Mouse (Mus musculus): ENCODE measurements around the gene Wdr89. TPM values are rescaled to one million over a fixed set of nuclear protein-coding genes. Genes with fewer than 3 reads are reported as not detected.
"Not testable (repeated sequence)": the region's sequence is repeated elsewhere in the genome, so short reads cannot be mapped to it uniquely, and the experiment has no call there.

The Wdr89 gene
- polyA plus RNA-seq (2014; fragmentation: Nextera tagmentation; extraction: Ambion mirVana): 10.6 and 11.9 TPM in 2 replicates

DNA sequence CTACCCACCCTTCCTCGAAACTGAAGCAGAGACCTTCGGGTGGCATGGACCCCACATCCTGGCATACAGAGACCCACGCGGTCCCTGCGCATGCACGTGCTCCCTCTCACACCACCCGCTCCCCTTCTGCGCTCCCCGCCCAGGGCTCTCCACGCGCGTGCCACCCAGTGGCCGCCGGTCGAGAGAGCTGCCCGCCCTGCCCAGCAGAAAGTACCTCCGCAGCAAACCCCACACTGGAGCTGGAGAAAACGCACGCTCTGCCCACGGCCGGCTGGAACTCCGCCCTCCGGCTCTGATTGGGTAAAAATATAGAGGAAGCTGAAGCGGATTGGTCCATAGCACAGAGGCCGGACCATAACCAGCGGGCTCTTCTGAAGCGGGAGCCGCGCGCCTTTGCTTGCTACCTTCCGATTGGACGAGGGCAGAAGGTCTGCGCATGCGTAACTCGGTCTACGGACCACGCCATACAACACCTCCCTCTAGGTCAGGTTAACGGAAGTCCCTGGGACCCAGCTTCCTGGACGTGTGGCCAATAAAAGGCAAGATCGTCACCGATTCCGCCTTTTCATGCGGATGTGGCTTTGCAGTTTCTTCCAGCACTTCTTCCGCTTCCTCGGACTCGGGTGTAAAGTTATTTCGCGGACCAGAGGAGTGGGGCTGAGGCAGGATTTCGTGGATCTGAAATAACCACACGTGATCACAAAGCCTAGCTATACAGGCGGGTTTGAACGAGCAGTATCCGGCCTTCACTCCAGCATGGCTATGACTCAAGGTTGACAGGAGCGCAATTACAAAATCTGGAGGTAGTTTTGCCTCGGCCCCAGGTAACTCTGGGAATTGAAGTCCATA is at the start of gene Wdr89:
Gene Wdr89, minus strand, starts transcription at position 280 of the 849 bp plus-strand sequence.
- Histone ChIP-seq H3K9ac (ENCODE audit: low read length) (peak within 1 kb of the TSS; percentile 81), H3K27me3 (ENCODE audit: control insufficient read depth, insufficient read depth, low read length) (no peaks in the 10 kb centered on the region), H3K36me3 (ENCODE audit: control insufficient read depth, insufficient read depth, low read length) (no peaks in the 10 kb centered on the region), H3K27ac (ENCODE audit: low read depth, low read length) (peak within 1 kb of the TSS; percentile 58; the same call in 1 of the 2 replicates), H3K4me3 (ENCODE audit: low read depth, low read length) (peak within 1 kb of the TSS; percentile 57), H3K4me1 (replicated peaks; ENCODE audit: control insufficient read depth, insufficient read depth, low read length) (peaks cover 4% of the 10 kb centered on the region; the same call in 1 of the 2 replicates), H3K9me3 (ENCODE audit: control insufficient read depth, low read length) (no peaks in the 10 kb centered on the region), H3K4me2 (ENCODE audit: low read depth, low read length, severe bottlenecking) (peak within 1 kb of the TSS; percentile 90)
- WGBS: under 1% methylated on average over 55 of the region's 55 CpGs
- peak; percentile 99 for ATAC-seq (replicated peaks; ENCODE audit: low FRiP score)
- DNase-seq (ENCODE audit: low spot score): peak; percentile 100

DNA sequence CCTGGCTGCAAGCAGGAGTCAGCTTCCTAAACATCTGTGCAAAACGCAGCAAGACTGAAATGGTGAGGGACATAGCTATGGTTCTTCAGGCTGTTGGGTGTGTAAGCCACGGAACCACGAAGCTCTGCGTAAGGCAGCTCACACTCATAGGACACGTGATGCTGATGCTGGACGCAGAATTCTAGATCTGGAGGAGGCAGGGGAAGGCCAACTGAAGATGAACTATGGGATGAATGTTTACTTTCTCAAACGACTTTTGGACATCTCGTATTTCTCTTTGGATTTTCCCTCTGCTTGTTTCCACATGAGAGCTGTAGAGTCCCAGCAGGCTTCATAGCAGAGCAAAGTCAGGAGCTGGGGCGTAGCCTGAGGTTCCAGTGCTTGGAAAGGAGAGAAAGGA is 44.3 kb upstream of the Wdr89 start:
- no peaks in the 10 kb centered on the region for H3K27me3 ChIP-seq (ENCODE audit: control insufficient read depth, insufficient read depth, low read length)
- no peaks in the 10 kb centered on the region for H3K9me3 ChIP-seq (ENCODE audit: control insufficient read depth, low read length)
- 89% methylated on average over 9 of the region's 9 CpGs for WGBS
- H3K4me1 ChIP-seq (replicated peaks; ENCODE audit: control insufficient read depth, insufficient read depth, low read length): no peaks in the 10 kb centered on the region
- no peaks in the 10 kb centered on the region for H3K36me3 ChIP-seq (ENCODE audit: control insufficient read depth, insufficient read depth, low read length)
- H3K4me3 ChIP-seq (ENCODE audit: low read depth, low read length): no peak overlapping the region
- H3K27ac ChIP-seq (ENCODE audit: low read depth, low read length): no peak overlapping the region
- no peak overlapping the region for H3K4me2 ChIP-seq (ENCODE audit: low read depth, low read length, severe bottlenecking)
- DNase-seq (ENCODE audit: low spot score) (no peak), ATAC-seq (replicated peaks; ENCODE audit: low FRiP score) (no peak)
- H3K9ac ChIP-seq (ENCODE audit: low read length): no peak overlapping the region

DNA sequence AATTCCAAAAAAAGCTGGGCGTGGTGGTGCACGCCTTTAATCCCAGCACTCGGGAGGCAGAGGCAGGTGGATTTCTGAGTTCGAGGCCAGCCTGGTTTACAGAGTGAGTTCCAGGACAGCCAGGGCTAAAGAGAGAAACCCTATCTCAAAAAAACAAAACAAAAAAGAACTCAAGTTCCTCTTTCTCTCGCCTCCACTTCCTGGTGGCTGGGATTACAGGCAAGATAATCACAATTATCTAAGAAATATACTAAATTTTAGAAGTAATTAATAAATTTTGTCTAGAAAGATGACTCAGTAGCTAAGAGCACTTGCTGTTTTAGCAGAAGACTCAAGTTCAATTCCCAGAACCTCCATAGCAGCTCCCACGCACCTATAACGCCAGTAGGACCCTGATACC is 43.6 kb upstream of the Wdr89 start:
- not testable (repeated sequence) for H3K9me3 ChIP-seq (ENCODE audit: control insufficient read depth, low read length); H3K9ac ChIP-seq (ENCODE audit: low read length); H3K36me3 ChIP-seq (ENCODE audit: control insufficient read depth, insufficient read depth, low read length); ATAC-seq (replicated peaks; ENCODE audit: low FRiP score); H3K27ac ChIP-seq (ENCODE audit: low read depth, low read length); H3K4me1 ChIP-seq (replicated peaks; ENCODE audit: control insufficient read depth, insufficient read depth, low read length); H3K4me2 ChIP-seq (ENCODE audit: low read depth, low read length, severe bottlenecking); H3K27me3 ChIP-seq (ENCODE audit: control insufficient read depth, insufficient read depth, low read length); DNase-seq (ENCODE audit: low spot score); H3K4me3 ChIP-seq (ENCODE audit: low read depth, low read length)
- WGBS: 93% methylated on average over 7 of the region's 7 CpGs

DNA sequence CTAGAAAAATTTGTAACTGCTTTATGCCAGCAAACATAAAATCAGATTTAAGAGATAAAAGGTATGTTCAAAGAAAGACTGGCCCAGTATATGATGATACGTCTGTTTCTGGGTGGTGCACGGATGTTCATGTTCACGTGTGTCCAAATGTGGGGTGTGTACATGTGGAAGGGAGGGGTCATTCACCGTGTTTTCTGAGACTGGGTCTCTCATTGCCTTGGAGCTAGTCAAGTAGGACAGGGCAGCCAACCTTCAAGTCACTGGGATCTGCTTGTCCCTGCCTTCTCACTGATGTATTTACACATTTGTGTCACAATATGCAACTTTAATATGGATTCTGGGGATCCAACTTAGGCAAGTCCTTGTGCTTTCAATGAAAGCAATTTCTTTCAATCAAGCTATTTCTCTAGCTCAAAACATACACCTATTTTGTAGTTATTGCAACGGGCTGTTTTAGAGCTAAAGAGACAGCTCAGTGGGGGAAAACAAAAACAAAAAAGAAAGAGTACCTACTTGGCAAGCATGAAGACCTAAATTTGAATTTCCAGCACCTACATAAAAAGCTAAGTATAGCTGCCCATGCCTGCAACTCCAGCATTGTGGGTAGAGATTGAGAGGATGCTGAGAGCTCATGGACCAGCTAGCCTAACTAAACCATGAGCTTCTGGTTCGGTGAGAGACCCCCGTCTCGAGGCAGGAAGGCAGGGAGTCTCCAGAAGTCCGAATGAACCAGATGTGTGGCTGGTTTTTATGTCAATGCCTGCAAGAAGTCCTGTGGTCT is 41.4 kb upstream of the Wdr89 start:
- H3K27me3 ChIP-seq (ENCODE audit: control insufficient read depth, insufficient read depth, low read length): no peaks in the 10 kb centered on the region
- H3K9me3 ChIP-seq (ENCODE audit: control insufficient read depth, low read length): no peaks in the 10 kb centered on the region
- ATAC-seq (replicated peaks; ENCODE audit: low FRiP score) (no peak), DNase-seq (ENCODE audit: low spot score) (no peak)
- no peaks in the 10 kb centered on the region for H3K4me1 ChIP-seq (replicated peaks; ENCODE audit: control insufficient read depth, insufficient read depth, low read length)
- no peak overlapping the region for H3K4me2 ChIP-seq (ENCODE audit: low read depth, low read length, severe bottlenecking)
- H3K27ac ChIP-seq (ENCODE audit: low read depth, low read length): no peak overlapping the region
- no peak overlapping the region for H3K9ac ChIP-seq (ENCODE audit: low read length)
- WGBS: 93% methylated on average over 9 of the region's 9 CpGs
- no peaks in the 10 kb centered on the region for H3K36me3 ChIP-seq (ENCODE audit: control insufficient read depth, insufficient read depth, low read length)
- no peak overlapping the region for H3K4me3 ChIP-seq (ENCODE audit: low read depth, low read length)

DNA sequence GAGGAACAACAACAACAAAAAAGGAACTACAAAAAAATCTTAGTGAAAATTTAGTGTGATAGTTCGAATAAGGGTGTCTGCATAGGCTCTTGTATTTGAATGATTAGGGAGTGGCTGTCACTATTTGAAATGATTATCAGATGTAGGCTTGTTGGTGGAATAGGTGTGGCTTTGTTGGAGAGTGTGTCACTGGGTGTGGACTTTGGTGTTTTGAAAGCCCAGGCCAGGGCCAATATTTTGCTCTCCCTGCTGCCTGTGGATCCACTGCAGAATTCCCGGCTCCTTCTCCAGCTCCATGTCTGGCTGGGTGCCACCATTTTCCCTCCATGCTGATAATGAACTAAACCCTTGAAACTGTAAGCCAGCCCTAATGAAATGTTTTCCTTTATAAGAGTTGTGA is 40.2 kb upstream of the Wdr89 start:
- Histone ChIP-seq H3K9ac (ENCODE audit: low read length) (no peak overlapping the region), H3K4me2 (ENCODE audit: low read depth, low read length, severe bottlenecking) (no peak overlapping the region), H3K36me3 (ENCODE audit: control insufficient read depth, insufficient read depth, low read length) (no peaks in the 10 kb centered on the region), H3K9me3 (ENCODE audit: control insufficient read depth, low read length) (no peaks in the 10 kb centered on the region), H3K27me3 (ENCODE audit: control insufficient read depth, insufficient read depth, low read length) (no peaks in the 10 kb centered on the region), H3K27ac (ENCODE audit: low read depth, low read length) (no peak overlapping the region), H3K4me3 (ENCODE audit: low read depth, low read length) (no peak overlapping the region), H3K4me1 (replicated peaks; ENCODE audit: control insufficient read depth, insufficient read depth, low read length) (no peaks in the 10 kb centered on the region)
- no peak for DNase-seq (ENCODE audit: low spot score)
- WGBS: 91% methylated on average over 2 of the region's 2 CpGs
- no peak for ATAC-seq (replicated peaks; ENCODE audit: low FRiP score)

DNA sequence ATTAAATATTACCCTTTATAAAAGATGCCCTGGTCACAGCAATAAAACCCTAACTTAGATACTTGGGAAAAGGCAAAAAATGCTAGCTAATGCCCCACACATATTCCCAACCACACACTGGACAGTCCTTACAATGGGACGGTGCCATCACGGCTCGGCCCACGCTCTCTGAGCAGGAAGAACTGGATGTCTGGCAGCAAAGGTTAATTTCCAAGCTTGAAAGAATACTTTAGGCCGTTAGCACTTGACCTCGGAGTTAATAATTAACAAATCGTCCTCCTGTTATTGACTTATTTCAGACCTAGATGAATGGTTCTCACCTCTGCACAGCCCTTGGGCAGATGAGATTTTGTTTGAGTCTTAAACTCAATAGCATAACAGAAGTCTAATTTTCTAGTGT is 37.3 kb upstream of the Wdr89 start:
- 96% methylated on average over 7 of the region's 7 CpGs for WGBS
- no peak overlapping the region for H3K9ac ChIP-seq (ENCODE audit: low read length)
- no peak overlapping the region for H3K27ac ChIP-seq (ENCODE audit: low read depth, low read length)
- no peak overlapping the region for H3K4me3 ChIP-seq (ENCODE audit: low read depth, low read length)
- no peaks in the 10 kb centered on the region for H3K36me3 ChIP-seq (ENCODE audit: control insufficient read depth, insufficient read depth, low read length)
- no peak for ATAC-seq (replicated peaks; ENCODE audit: low FRiP score)
- no peak for DNase-seq (ENCODE audit: low spot score)
- no peak overlapping the region for H3K4me2 ChIP-seq (ENCODE audit: low read depth, low read length, severe bottlenecking)
- H3K9me3 ChIP-seq (ENCODE audit: control insufficient read depth, low read length): no peaks in the 10 kb centered on the region
- H3K27me3 ChIP-seq (ENCODE audit: control insufficient read depth, insufficient read depth, low read length): no peaks in the 10 kb centered on the region
- no peaks in the 10 kb centered on the region for H3K4me1 ChIP-seq (replicated peaks; ENCODE audit: control insufficient read depth, insufficient read depth, low read length)

DNA sequence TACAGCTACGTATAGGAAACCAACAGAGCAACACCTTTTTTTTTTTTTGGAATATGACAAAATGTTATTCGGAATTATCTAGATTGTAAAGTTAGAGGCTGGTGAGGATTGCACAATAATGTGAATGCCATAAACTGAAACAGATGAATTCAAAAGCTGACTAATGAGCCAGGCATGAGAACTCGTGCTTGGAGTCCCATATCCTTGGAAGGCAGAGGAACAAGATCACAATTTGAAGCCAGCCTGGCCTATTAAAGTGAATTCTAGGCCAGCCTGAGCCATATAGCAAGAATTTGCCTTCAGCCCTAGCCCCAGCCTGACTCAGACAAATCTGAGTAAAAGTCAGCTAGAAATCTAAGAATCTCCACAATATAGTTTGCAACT is 33.4 kb upstream of the Wdr89 start:
- WGBS: 94% methylated on average over 3 of the region's 3 CpGs
- no peak for ATAC-seq (replicated peaks; ENCODE audit: low FRiP score)

DNA sequence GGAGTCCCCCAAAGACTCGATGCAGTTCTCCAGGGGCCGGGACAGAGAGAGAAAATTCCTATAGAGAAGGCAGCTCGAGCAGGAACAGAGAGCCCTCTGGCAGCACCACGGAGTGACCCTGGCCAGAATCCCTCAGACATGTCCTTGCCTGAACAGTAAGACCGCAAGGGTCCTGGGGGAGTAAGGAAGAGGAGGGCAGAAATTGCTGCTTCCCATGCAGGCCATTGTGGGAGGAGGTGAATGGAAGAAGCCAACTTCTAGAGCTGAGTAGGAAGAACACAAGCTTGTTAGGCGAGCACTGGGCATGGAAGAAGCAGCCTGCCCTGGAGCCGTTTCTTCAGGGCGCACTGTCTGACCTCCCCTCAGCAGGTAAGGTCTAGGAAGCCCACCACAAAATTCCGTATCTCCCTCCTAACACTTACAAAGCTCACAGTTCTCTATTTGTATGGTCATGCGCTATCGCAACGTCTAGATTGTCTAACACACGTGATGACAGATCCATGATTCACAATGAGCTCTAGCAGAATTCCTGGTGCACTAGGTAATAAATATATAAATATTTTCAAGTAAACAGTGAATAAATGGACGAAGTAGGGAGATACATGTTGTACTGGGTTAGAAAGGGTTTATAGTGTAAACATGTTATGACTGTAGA is 32.9 kb upstream of the Wdr89 start:
- 71% methylated on average over 14 of the region's 14 CpGs for WGBS
- no peaks in the 10 kb centered on the region for H3K9me3 ChIP-seq (ENCODE audit: control insufficient read depth, low read length)
- DNase-seq (ENCODE audit: low spot score) (no peak), ATAC-seq (replicated peaks; ENCODE audit: low FRiP score) (no peak)
- H3K27ac ChIP-seq (ENCODE audit: low read depth, low read length): no peak overlapping the region
- 0 out of 2 replicates have a peak, but pooled peaks cover 2% of the 10 kb centered on the region for H3K4me1 ChIP-seq (replicated peaks; ENCODE audit: control insufficient read depth, insufficient read depth, low read length)
- H3K36me3 ChIP-seq (ENCODE audit: control insufficient read depth, insufficient read depth, low read length): no peaks in the 10 kb centered on the region
- H3K4me2 ChIP-seq (ENCODE audit: low read depth, low read length, severe bottlenecking): no peak overlapping the region; the same call in 1 of the 2 replicates
- H3K27me3 ChIP-seq (ENCODE audit: control insufficient read depth, insufficient read depth, low read length): no peaks in the 10 kb centered on the region
- no peak overlapping the region for H3K4me3 ChIP-seq (ENCODE audit: low read depth, low read length)
- H3K9ac ChIP-seq (ENCODE audit: low read length): 0 out of 2 replicates have a peak overlapping the region, but pooled peaks have one; percentile 30

More for the DNA sequence above, 33.4 kb upstream of the Wdr89 start:
- Histone ChIP-seq H3K4me3 (ENCODE audit: low read depth, low read length) (no peak overlapping the region), H3K27me3 (ENCODE audit: control insufficient read depth, insufficient read depth, low read length) (no peaks in the 10 kb centered on the region), H3K36me3 (ENCODE audit: control insufficient read depth, insufficient read depth, low read length) (no peaks in the 10 kb centered on the region), H3K9ac (ENCODE audit: low read length) (no peak overlapping the region), H3K9me3 (ENCODE audit: control insufficient read depth, low read length) (no peaks in the 10 kb centered on the region), H3K4me1 (replicated peaks; ENCODE audit: control insufficient read depth, insufficient read depth, low read length) (0 out of 2 replicates have a peak, but pooled peaks cover 2% of the 10 kb centered on the region), H3K4me2 (ENCODE audit: low read depth, low read length, severe bottlenecking) (no peak overlapping the region), H3K27ac (ENCODE audit: low read depth, low read length) (no peak overlapping the region)
- no peak for DNase-seq (ENCODE audit: low spot score)

Measured in forebrain, embryonic 11.5 days (tissue).